Mouse (Mus musculus) urinary bladder, adult 18-20 months (tissue): Measurements from ENCODE around the gene Cmtm8.

Experiments
- DNase-seq, 2 experiments: peaks; one replicate each; pipeline ENCODE4 v3.0.0; 2022; ENCODE audit warnings: low spot score in 2 of 2, mixed read lengths in 2 of 2

The Cmtm8 gene

DNA sequence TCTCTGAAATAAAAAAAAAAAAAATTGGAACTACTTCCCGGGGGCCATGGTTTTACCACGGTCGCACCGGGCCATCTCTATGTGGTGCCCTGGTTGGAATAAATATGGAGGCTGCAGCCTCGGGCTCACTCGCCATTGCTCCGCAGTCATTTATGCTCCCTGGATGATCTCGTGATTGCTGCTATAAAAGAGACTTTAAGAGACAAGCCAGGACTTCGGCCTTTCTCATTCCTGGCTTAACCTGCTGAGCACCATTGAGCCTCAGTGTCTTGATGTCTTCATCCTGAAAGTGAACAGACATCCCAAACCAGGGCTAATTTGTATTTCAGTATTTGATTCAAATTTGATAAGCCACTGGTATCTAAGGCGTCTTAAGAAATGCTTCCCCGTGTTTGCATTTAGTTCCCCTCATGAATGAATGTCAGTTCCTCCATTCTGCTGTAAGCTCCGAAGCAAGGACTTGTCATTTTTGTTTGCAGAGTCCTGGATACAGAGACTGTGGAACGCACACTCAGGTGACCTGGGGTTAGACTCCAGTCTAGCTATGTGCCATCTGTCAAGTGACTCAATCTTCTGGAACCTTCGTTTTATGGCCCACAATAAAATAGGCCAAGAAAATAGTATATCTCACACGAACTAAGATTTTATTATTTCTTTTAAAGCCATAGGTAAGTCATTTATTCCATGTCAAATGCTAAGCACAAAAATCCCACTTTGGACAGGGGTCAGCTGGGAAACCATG is 22.2 kb downstream of the Cmtm8 start:
- no peak for DNase-seq

DNA sequence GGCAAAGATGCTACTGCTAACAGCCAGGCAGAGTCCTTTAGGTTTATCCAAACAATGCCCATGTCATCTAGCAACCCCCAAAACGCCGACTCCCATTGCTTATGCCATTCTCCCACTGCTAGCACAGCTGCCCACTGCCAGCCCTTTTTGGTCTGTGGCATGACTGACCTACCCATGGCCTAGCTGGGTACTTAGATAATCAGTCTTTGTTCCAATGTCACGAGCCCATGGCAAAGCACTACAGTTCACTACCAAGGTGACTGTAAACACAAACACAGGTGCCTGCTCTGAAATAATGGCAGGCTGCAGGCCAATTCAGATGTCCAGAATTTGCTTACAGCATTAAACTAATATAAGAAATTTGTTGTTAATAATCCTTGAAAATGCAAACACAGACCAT is 25.0 kb downstream of the Cmtm8 start:
- no peak for DNase-seq

DNA sequence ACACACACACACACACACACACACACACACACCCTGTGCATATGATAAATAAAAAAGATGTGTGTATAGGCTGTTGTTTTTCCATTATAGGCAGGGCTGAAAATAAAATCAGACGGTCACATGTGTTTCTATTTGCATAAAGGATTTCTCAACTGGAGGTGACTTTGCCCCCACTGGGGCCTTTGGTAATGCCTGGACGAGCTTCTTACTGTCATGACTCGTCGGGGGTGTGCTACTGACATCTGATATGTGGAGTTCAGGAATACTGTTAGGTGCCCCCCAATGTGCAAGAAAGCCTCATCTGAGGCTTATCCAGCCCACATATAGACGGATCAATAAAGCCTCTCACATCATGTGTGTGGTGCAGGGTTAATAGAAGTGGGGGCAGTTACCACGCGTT is 26.9 kb downstream of the Cmtm8 start:
- DNase-seq: no peak

DNA sequence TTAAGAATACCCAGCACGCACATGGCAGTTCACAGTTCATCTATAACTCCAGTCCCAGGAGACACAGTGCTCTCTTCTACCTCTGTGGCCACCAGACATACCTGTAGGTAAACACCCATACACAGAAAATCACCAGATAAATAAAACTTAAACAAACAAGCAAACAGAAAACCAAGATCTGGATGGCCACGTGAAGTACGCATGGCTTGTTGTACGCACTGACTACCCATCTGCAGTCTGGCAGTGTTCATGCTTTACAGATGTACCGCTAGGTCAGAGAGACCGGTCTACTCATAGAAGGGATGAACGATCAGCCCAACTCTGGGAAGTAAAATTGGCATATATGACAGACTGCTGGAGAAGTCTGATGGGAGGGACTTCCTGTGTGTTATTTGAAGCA is 27.8 kb downstream of the Cmtm8 start:
- DNase-seq: no peak

DNA sequence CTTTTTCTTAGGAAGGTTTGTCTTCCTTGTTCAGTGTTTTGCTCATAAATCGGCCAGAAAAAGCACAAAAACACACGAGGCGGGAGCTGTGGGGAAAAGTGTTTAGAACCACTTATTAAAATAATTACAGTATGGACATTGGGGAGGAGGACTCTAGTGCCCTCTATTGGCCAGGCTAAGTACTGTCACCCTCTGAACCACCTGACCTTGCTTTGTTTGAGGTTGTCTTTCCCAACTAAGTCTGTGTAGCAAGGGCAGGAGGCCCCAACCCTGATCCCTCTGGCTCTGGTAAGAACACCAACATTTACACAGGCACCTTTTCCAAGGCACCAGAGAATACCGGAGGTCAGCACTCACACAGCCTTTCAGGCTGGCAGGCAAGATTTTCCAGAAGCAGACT is 28.6 kb downstream of the Cmtm8 start:
- peak in 1 of 2 experiments; percentile 15 for DNase-seq

DNA sequence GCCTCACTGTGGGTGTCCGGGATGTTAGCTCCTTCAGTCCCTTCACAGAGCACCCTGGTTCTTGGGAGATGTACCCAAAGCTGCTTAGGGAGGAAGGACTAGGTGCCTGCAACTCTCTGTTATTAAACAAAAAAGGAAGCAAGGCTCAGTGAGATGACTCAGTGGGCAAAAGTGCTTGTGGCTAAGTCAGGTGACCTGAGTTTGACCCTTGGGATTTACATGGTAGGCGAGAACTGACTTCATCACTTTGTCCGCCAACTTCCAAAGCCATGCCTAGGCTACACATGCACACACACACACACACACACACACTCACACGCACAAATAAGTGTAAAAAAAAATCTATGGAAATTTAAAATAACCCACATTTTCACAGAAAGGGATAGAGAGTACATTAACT is 32.0 kb downstream of the Cmtm8 start:
- DNase-seq: no peak

DNA sequence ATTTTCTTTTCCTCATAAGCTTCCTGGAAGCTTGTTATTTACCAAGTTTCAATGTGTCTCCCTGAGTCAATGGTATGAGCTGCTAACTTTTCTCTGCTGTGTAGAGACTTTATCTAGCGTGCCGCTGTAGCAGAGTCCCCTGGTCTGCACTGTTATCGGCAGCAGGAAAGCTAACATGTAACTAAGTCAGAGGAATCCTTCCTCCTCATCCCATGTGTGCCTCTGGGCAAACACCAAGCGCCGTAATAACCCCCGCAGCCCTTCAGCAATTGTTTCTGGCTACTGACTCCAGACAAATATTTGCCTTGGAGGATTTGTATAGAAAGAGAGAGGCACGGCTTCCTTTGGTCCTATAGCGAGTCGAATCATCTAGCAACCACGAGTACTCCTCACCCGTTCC is 33.1 kb downstream of the Cmtm8 start:
- no peak for DNase-seq

DNA sequence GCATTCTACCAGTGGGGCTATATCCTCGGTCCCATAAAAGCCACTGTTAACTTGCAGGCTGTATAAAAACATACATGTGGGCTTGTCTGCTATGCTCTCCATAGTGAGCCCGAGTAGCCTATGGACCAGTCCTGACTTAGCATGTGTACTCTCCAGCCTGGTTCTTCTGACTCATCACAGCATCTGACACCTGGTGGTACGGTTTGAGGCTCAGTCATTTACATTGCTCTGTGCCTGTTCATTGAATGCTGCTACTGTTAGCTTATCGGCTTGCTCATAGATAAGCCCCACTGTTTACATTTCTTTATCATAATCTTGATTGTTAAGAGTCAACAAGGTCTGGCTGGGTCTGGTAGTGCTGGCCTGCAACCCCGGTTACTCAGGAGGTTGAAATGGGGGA is 35.3 kb downstream of the Cmtm8 start:
- DNase-seq: peak; percentile 16 to 54

DNA sequence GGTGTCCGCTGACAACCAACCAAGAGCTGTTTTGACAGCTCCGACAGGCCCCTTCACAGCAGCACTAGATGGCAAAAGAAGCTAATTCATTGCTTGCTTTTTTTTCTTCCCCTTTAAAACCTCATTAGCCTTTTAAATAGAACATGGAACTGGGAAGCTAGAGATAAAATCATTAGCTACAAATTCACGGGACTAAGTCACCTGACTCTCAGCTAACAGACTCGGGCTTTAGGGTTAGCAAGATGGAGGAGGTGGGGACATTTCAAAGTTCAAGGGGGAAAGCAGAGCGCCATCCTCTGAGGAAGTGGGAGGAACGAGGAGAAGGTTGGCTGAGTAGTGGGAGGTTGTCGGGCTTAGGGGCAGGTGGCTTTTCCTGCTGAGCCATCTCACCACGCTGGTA is 36.7 kb downstream of the Cmtm8 start:
- DNase-seq: no peak

DNA sequence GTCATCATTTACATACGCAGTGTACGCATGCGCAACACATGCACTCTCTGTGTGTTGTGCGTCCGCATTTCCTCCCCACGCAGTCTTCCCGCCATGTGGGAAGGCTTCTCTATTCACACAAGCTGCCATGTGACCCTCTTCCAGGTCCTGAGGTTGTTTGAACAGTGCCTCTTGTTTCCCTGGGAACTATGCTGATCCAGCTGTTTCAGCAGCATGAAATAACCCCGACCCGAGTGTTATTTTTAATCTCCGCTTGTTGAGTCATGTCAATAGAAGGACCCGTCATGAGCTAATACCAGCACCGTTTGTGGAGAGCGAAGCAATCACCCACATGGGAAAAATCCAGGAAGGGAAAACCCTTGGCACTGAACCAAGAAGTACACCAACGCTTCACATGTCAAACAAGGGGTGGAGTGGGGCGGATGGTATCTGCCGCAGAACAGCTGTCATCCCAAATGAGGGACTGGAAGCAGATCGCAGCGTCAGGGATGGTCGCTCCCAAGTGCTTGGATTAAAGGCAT is 38.7 kb downstream of the Cmtm8 start:
- DNase-seq: no peak

DNA sequence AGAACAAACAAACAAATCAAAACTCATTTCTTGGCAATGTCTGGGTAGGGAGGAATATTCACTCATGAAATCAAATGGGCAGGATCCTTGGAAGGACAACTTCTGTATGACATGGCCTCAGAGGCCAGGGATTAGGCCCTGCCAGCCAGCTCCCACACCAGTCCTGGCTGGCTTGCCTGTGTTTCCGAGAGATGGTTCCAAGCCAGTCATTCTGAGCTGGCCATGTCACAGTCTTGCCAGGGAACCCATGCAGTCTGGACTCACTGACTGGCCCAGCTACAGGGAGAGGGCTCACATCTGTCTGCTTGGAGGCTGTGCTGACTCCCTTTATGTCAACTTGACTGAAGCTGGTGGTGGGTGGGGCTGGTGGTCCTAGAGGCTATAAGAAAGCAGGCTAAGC is 41.8 kb downstream of the Cmtm8 start:
- DNase-seq: no peak

DNA sequence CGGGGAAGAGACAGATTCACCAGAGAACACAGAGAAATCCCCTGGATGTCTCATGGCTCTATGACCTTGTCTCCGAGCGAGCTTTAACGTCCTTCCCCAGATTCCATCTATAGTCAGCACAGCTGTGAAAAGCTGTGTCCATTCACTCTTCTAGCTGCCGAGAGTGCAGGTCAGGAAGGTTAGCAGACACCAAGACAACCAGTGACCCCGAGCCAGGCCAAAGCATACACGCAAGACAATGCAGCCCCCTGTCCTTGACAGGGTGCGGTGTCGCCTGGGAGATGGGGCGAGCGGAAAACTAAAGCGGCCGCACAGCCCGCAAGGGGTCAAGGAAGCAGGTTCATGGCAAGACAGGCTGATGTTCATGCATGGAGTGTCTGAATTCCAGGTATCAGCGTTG is 42.7 kb downstream of the Cmtm8 start:
- no peak for DNase-seq

DNA sequence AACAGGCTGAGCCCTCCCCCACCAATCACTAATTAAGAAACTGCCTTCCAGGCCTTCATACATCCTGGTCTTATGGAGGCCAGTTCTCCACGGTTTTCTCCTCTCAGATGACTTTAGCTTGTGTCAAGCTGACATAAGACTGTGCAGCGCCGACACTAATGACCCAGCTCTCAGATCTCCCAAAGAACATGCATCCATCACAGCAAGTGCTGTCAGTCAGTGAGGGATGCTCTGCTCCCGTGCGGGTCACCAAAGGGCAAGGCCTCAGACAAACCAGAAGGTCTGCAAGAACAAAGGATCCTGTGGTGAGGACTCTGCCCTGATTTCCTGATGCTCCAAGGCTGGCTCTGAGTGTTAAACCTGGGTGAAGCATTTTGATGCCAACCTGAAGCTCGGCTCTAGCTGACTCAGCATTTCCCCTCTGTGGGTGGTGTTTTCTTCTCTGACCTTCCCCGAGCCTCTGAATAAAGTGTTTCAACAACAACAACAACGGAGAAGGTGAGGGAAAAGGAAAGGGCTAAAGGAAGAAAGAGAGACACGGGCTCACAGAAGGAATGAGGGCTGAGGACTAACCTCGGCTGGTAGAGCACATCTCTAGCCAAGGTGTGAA is 44.4 kb downstream of the Cmtm8 start:
- no peak for DNase-seq

DNA sequence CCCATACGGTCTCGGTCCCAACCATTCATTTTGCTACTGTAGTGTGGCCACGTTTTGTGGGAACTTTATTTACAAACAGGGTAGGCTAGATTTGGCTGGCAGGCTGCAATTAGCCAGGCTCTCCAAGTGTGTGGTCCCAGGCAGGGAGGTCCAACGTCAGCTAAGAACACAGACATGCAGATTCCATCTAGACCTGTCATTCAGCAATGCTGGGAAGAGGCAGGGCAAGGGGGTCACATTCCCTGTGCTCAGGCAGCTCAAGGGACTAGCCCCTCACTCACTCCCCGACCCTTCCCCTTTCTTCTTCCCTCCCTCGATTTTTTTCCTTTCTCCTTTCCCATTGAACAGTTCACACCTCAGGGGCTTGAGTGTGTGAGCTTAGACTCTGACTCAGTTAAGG is 45.1 kb downstream of the Cmtm8 start:
- no peak for DNase-seq

DNA sequence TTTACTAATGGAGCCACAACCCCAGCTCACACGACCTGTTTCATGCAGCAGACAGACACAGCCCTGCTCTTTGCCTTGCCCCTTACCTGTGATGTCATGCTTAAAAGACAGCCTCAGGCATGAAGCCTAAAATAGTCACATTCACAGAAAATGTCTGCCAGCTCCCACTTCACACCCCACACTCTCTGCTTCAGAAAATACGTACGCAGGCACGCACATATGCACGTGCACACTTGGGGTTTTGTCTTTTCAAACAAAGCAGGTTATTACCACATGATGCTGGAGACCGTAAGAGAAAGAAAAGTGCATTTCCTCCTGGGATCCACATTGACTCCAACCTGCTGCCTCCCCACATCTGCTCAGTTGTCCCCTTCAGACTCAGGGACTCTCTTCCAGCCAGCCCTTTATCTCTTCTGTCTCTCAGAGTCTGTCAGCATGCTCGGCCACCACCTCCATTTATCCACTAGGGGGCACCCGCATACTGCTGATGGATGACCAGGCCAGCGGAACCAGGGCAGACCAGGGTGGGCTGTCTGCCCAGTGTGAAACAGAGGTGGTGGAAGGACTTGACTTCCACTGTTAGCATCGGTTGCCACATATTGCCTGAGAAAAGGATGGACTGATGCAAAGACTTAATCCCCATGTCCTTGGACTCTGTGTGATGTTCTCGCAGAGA is 46.5 kb downstream of the Cmtm8 start:
- DNase-seq: peak; percentile 64 to 68

DNA sequence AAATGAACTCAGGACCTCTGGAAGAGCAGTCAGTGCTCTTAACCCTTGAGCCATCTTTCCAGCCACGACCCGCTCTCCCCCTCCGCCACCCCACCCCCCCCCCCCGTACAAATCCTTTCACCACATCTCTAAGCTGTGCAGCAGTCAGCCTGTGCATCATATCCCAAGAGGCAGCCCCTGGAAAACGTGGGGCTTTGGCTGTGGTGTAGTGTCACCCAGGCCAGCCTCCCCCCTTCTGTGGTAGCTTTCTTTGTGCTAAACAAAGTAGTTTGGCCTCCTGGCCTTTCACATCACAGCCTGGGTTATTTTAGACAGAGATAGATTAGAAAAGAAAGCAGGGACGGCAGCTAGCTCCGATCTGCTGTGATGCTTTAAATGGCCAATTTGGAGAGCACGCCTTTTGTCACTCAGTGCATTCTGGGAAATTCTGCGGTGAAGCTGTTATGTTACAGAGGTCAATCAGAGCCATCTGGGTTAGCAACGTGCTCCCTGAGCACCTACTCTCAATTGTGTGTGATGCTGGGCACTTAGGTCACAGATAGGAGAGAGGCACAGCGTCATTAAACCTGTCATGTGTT is 47.4 kb downstream of the Cmtm8 start:
- DNase-seq: no peak

DNA sequence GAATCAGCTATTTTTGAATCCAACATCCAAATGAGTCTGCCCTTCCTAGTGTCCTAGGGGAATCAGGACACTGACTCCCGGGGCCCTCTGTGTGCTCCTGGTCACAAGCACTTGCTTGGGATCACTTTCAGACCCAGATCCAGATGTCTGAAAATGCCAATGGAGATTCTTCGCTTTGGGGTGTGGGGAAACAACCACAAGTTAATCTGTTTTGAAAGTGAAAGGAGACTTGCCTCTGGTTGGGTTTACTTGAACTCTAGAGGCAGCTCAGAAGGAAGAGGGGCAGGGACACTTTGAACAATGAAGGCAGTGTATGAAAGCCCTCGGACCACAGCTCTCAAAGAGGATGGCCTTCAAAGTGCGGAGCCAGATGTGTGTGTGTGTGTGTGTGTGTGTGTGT is 49.5 kb downstream of the Cmtm8 start:
- DNase-seq: no peak

DNA sequence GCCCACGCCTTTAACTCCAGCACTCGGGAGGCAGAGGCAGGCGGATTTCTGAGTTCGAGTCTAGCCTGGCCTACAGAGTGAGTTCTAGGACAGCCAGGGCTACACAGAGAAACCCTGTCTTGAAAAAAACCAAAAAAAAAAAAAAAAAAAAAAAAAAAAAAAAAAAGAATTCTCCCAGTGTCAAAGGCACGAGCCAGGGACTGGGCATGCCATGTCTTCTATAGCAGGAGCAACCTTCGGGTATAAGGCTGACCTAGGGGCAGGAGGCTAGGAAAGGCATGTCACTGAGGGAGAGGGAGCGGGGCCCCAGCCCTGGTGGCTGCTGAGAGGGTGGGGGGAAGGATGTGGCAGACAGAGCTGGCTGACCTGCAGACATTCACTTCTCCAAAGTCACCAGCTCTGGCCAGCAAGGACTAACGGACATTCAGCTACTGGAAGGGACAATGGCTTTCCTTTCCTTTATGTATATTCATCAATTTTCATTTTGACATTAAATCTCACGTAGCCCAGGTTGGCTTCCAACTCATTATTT is 50.1 kb downstream of the Cmtm8 start:
- no peak for DNase-seq

DNA sequence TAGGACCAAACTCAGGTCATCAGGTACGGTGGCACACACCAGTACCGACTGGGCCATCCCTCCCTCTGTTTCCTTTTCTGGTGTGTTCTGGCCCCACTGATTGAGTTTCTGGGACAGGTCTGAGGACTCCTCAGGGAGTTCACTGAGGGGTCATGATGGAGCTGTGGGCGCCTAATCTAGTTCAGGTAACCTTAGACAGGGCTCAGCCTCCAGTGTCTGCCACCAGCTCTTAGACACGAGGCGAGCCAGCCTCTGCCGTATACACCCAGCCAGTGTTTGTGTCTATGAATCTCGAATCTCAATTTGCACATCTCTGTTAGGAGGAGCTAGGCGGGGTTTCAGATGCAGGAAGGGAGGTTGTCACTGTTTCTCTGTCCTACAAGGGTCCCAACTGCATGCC is 54.0 kb downstream of the Cmtm8 start:
- no peak for DNase-seq

DNA sequence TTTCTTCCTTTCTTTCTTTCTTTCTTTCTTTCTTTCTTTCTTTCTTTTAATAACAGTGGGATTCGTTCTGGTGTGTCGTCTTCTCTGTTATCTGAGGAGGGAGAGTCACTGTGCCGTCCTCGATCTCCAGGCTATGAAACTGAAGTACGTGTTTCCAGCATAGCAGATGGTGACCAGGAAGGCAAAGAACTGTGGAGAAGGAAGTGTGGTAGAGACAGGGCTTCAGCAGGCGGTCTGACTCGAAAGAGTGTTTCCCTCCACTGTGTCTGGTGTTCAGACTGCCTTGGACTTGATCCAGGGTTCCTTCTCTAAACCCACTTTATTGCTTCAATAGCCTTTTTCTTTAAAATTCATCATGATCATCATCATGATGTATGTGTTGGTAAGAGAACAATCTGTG is 54.4 kb downstream of the Cmtm8 start:
- no peak for DNase-seq

DNA sequence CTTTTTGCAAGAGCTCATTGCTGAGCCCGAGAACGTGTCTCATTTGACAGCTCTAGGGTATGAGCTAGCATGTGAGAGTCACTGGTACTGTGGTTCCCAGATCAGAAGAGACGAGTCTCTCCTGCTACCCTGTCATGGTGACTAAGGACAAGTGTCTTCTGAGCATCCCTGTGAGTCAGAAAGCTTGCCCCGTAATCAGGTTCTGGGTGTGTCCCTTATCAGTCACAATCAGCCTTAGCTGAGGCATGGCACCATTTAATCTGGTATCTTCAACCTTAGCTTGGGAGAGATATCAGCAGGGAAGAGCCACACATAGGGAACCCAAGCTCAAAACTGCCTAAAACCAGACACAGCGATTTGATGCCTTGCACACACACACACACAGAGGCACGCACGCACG is 55.3 kb downstream of the Cmtm8 start:
- no peak for DNase-seq

DNA sequence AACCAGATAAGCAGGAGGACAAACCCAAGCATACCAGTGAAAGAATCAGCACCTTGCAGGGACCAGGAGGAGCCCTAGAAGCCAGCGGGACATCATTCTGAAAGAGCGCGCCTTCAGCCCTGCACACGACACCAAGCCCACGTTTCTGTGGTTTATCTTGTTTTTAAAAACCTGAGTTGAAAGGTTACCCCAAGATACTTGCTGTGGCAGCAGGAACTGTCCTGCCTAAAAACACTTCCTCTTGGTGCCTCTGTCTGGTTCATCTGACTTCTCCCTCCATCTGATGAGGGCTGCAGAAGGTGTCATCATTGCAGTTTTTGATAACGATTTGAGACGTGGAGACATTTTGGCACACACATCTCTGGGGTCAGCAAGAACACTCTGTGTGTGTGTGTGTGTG is 56.2 kb downstream of the Cmtm8 start:
- DNase-seq: no peak
